Mouse (Mus musculus) erythroblast, adult 5-6 weeks (primary cell): ENCODE results near the gene Trim46. TPM values are rescaled to one million over a fixed set of nuclear protein-coding genes. Genes with fewer than 3 reads are reported as not detected.

ENCODE experiments used
- ATAC-seq: replicated peaks from 2 replicates; pipeline ENCODE4 v1.8.0; 2016; ENCODE audit warnings: moderate number of reproducible peaks, mild to moderate bottlenecking, moderate TSS enrichment, inconsistent platforms; ENCODE audit not compliant: poor library complexity, low FRiP score, severe bottlenecking
- total RNA-seq, 2 experiments: library from RNA; stranded (forward) in 1 of 2; stranded (reverse) in 1 of 2; fragments of 150-400 nt in 1 of 2; fragments of 200-764, 138-1000 nt in 1 of 2; gene quantifications; 2 replicates each; pipeline versions ENCODE4 v1.2.3 to v1.2.4; 2015 to 2017; ENCODE audit warnings: low replicate concordance in 2 of 2

Gene Trim46
- total RNA-seq, 2 experiments from 2014 or later, result not detected

GRCm38 (mm10) chr3:89276061-89276460 is 30.0 kb upstream of the Trim46 start:
- ATAC-seq, result no peak

GRCm38 (mm10) chr3:89271760-89272159 is 25.7 kb upstream of the Trim46 start:
- no peak for ATAC-seq

GRCm38 (mm10) chr3:89270891-89271290 is 24.8 kb upstream of the Trim46 start:
- no peak for ATAC-seq

- ATAC-seq, result peak; percentile 66
Measured at GRCm38 (mm10) chr3:89270051-89270755, 24.1 kb upstream of the Trim46 start, which contains the start of gene Slc50a1. Slc50a1 (minus strand) TSS chr3:89270570.

- no peak for ATAC-seq
Measured at GRCm38 (mm10) chr3:89268916-89269315, 22.8 kb upstream of the Trim46 start.

GRCm38 (mm10) chr3:89266439-89266893 is 20.4 kb upstream of the Trim46 start:
- peak; percentile 85 for ATAC-seq

- no peak for ATAC-seq
Measured at GRCm38 (mm10) chr3:89262417-89262816, 16.3 kb upstream of the Trim46 start.

GRCm38 (mm10) chr3:89260211-89260610 is 14.1 kb upstream of the Trim46 start:
- ATAC-seq, result no peak

- no peak for ATAC-seq
Measured at GRCm38 (mm10) chr3:89259076-89259475, 13.0 kb upstream of the Trim46 start, which contains the start of gene Dpm3. Dpm3 (plus strand) TSS chr3:89259358.

GRCm38 (mm10) chr3:89256177-89256576 is 10.1 kb upstream of the Trim46 start:
- no peak for ATAC-seq

- ATAC-seq, result no peak
Measured at GRCm38 (mm10) chr3:89254994-89255393, 8.9 kb upstream of the Trim46 start.

GRCm38 (mm10) chr3:89251365-89251895 is 5.3 kb upstream of the Trim46 start:
- ATAC-seq, result no peak

- no peak for ATAC-seq
Measured at GRCm38 (mm10) chr3:89250435-89251040, 4.4 kb upstream of the Trim46 start.

GRCm38 (mm10) chr3:89247466-89247865 is 1.4 kb upstream of the Trim46 start:
- ATAC-seq, result no peak

- ATAC-seq, result no peak
Measured at GRCm38 (mm10) chr3:89245688-89246171, 379 bp downstream of the Trim46 start, which contains the start of gene Krtcap2. Krtcap2 (plus strand) TSS chr3:89245966.

- ATAC-seq, result no peak
Measured at GRCm38 (mm10) chr3:89244982-89245687, 974 bp downstream of the Trim46 start.

GRCm38 (mm10) chr3:89244158-89244981 is 1.7 kb downstream of the Trim46 start:
- ATAC-seq, result no peak

- ATAC-seq, result no peak
Measured at GRCm38 (mm10) chr3:89243609-89244008, 2.5 kb downstream of the Trim46 start.

- no peak for ATAC-seq
Measured at GRCm38 (mm10) chr3:89242331-89242895, 3.7 kb downstream of the Trim46 start.
